Mouse (Mus musculus) liver, adult 2 months (tissue): ENCODE measurements around the gene Cfi. TPM values are rescaled to one million over a fixed set of nuclear protein-coding genes. Genes with fewer than 3 reads are reported as not detected.

ENCODE experiments used
- DNase-seq: peaks from one replicate; pipeline ENCODE4 v3.0.0-alpha.2; 2011; ENCODE audit warnings: low read depth, low spot score; ENCODE audit errors: extremely low read depth
- H3K27ac ChIP-seq: fragments of 200-500 bp; replicated peaks from 2 replicates; pipeline ENCODE4 v1.5.1; 2012; ENCODE audit warnings: low read depth, mild to moderate bottlenecking, control low read depth, inconsistent platforms, low read length; ENCODE audit not compliant: insufficient read depth
- H3K27me3 ChIP-seq: fragments of 200-500 bp; 2 replicates; pipeline ENCODE4 v1.6.1; 2012; ENCODE audit warnings: mild to moderate bottlenecking, moderate library complexity, low read length, inconsistent platforms; ENCODE audit not compliant: control insufficient read depth, insufficient read depth
- H3K36me3 ChIP-seq: fragments of 200-500 bp; 2 replicates; pipeline ENCODE4 v1.6.1; 2012; ENCODE audit warnings: low read length, inconsistent platforms; ENCODE audit not compliant: control insufficient read depth, insufficient read depth
- H3K4me1 ChIP-seq: fragments of 200-500 bp; 2 replicates; pipeline ENCODE4 v1.6.1; 2011; ENCODE audit warnings: low read length; ENCODE audit not compliant: control insufficient read depth, insufficient read depth
- H3K4me3 ChIP-seq: fragments of 200-500 bp; 2 replicates; pipeline ENCODE4 v1.5.1; 2011; ENCODE audit warnings: low read depth, mild to moderate bottlenecking, control low read depth, low read length, moderate library complexity; ENCODE audit not compliant: insufficient read depth
- H3K79me2 ChIP-seq: fragments of 200-500 bp; 2 replicates; pipeline ENCODE4 v1.6.1; 2012; ENCODE audit warnings: inconsistent platforms, mild to moderate bottlenecking, low read length, moderate library complexity; ENCODE audit not compliant: control insufficient read depth, insufficient read depth
- H3K9ac ChIP-seq: fragments of 200-500 bp; 2 replicates; pipeline ENCODE4 v1.6.1; 2012; ENCODE audit warnings: low read depth, mild to moderate bottlenecking, control low read depth, inconsistent platforms, low read length
- CTCF ChIP-seq: fragments of 200-500 bp; IDR thresholded peaks from 2 replicates; pipeline ENCODE4 v1.5.1; 2011; ENCODE audit warnings: low read depth, low read length, control low read depth
- POLR2A ChIP-seq: fragments of 200-500 bp; IDR thresholded peaks from 2 replicates; pipeline ENCODE4 v1.6.1; 2011; ENCODE audit warnings: low read length, control low read depth; ENCODE audit not compliant: insufficient read depth; ENCODE audit errors: extremely low read depth
- WGBS: fragments of 180-500 bp; shearing (Covaris S2); methylation state at CpG from one replicate; pipeline ENCODE4 v1.1.7; 2018; 5-methylcytosine and 5-hydroxymethylcytosine counted together
- polyA plus RNA-seq: library from polyadenylated mRNA; depleted of rRNA; stranded (reverse); fragments of >200 nt; gene quantifications from 2 replicates; pipeline ENCODE4 v1.2.3, GENCODE M21; 2012
- total RNA-seq: library from RNA; depleted of rRNA; stranded (reverse); fragments of >200 nt; gene quantifications from 2 replicates; pipeline ENCODE4 v1.2.3, GENCODE M21; 2014

Gene Cfi
- total and polyA plus RNA-seq, 2 experiments, result 250 to 813 TPM

DNA sequence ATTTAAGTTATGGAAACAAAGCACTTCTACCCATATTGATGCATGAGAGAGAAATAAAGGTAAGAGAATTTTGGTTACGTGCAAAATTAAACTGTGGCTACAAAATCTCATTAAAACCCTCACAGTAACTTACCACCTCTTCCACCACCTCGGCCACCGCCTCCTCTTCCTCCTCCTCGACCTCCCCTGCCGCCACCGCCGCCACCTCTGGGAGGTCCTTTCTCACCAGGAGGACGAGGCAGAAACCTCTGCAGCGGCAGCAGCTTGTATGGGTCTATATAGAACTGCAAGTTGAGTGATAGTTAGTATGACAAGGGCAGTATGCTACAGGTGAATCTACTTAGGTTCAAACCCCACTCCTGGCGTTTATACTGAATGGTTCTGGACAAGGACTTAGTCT is 9.0 kb upstream of the Cfi start:
- Histone ChIP-seq H3K36me3 (peaks cover 11% of the 10 kb centered on the region), H3K4me3 (no peak overlapping the region), H3K9ac (no peak overlapping the region), H3K27me3 (no peaks in the 10 kb centered on the region), H3K4me1 (peaks cover 14% of the 10 kb centered on the region), H3K79me2 (peaks cover 17% of the 10 kb centered on the region), H3K27ac (no peak overlapping the region)
- WGBS, result 93% methylated on average over 10 of the region's 10 CpGs
- no peak for TF ChIP-seq POLR2A
- no peak for TF ChIP-seq CTCF
- DNase-seq, result no peak

DNA sequence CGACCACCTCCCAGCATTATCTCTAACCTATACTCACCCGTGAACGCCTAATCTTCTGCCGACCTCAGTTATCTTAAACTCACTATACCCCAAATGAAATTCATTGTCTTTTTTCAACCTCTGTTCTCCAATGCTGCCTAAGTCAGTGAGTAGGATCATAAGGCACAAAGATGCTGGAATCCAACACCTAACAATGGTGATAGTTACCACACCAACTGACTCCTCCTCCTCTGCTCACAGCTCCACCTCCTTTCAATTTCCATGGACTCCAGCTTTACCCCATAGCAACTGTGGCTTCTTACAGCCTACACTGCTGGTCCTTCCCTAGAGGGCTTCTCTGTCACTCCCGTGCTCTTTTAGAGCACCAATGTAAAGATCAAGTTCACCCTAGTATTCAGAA is 8.0 kb upstream of the Cfi start:
- peaks cover 14% of the 10 kb centered on the region for H3K4me1 ChIP-seq
- no peak overlapping the region for H3K9ac ChIP-seq
- 92% methylated on average over 5 of the region's 5 CpGs for WGBS

DNA sequence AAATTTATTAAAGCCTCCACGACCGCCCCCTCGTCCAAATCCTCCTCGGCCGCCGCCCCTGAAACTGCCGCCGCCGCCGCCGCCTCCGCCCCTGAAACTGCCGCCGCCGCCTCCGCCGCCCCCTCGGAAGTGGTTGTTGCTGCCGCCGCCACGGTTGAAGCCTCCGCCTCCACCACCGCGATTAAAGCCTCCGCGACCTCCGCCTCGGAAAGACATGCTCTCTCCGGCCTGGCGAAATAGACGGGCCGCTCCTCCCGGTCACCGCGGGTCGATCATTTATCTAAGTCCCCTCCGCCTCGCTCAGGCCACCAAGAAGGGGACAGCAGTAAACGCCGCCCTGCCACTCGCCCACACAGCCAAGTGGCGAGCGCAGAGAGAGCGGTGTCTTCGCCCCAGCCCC is 5.1 kb upstream of the Cfi start:
- peaks cover 4% of the 10 kb centered on the region; the same call in 1 of the 2 replicates for H3K36me3 ChIP-seq
- TF ChIP-seq POLR2A, result no peak
- no peak for TF ChIP-seq CTCF
- no peaks in the 10 kb centered on the region for H3K27me3 ChIP-seq
- peaks cover 14% of the 10 kb centered on the region for H3K4me1 ChIP-seq
- DNase-seq, result no peak
- H3K27ac ChIP-seq, result peak overlapping the region; percentile 81
- peaks cover 17% of the 10 kb centered on the region for H3K79me2 ChIP-seq
- H3K4me3 ChIP-seq, result peak overlapping the region; percentile 81
- H3K9ac ChIP-seq, result peak overlapping the region; percentile 77
- under 1% methylated on average over 42 of the region's 45 CpGs for WGBS

More for the DNA sequence above, 8.0 kb upstream of the Cfi start:
- H3K27ac ChIP-seq, result no peak overlapping the region
- no peak overlapping the region for H3K4me3 ChIP-seq
- H3K79me2 ChIP-seq, result peaks cover 17% of the 10 kb centered on the region
- H3K36me3 ChIP-seq, result peaks cover 11% of the 10 kb centered on the region
- TF ChIP-seq CTCF (no peak), POLR2A (no peak)
- DNase-seq, result no peak
- H3K27me3 ChIP-seq, result no peaks in the 10 kb centered on the region

DNA sequence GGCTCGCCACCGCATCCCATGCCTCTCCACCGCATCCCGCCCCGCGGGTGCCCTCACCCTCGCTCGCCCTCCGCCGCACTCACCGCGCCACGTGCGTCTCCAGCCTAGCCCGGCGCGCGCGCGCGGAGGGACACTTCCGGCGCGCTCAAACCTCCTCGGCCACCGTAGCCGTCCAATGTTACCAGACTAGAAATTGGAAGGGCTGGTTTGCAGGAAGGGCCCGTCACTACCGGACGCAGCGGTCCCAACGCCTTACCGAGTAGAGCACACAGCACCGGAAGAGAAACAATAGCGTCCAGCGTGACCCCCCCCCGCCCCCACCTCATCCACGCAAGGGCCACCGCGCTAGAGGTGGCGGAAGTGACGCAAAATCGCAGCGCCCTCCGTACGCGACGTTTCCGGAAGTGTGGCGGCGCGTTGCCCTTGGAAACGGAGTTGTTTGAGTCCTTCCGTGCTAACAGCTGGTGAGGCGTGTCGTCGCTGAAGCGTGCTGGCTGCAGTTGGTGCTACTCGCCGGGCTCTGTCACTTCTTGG is 4.6 kb upstream of the Cfi start, which contains the start of gene Gar1:
Gene Gar1, minus strand, starts transcription at position 362 of the 534 bp plus-strand sequence.
- under 1% methylated on average over 60 of the region's 60 CpGs for WGBS
- peak within 1 kb of the TSS; percentile 81 for H3K27ac ChIP-seq
- peak within 1 kb of the TSS; percentile 81 for H3K4me3 ChIP-seq
- peaks cover 15% of the 10 kb centered on the region for H3K4me1 ChIP-seq
- peaks cover 17% of the 10 kb centered on the region for H3K79me2 ChIP-seq
- TF ChIP-seq CTCF (no peak), POLR2A (no peak)
- no peaks in the 10 kb centered on the region for H3K27me3 ChIP-seq
- peak; percentile 88 for DNase-seq
- H3K9ac ChIP-seq, result peak within 1 kb of the TSS; percentile 77
- peaks cover 3% of the 10 kb centered on the region; the same call in 1 of the 2 replicates for H3K36me3 ChIP-seq

DNA sequence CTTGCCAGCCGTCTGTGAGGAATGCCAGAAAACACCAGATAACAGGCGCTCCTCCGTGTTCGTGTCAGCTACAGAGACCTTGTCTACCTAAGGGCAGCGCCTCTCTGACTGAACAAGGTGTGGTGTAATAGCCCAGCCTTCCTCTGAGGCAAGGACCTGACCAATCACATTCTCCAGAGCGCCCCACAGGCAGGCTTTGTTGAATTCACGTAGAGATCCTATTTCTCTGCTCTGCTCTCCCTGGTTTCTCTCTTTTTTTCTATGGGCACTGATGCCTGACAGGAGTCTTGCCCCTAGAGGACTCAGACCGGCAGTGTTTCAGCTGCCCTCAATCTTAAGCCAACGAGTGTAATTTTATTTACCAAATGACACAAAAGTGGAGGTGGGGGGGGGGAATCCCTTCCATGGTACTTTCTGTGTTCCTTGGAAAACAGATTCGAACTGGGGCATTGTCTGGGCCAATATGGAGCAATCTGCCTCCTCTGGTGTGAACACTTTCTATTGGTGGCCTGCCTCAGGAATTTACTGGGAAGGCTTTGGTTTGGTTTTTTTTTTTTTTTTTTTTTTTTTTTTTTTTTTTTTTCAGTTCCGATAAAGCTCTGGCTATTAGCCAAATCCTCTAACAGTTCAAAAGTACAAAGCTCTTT is 490 bp downstream of the Cfi start:
- no peaks in the 10 kb centered on the region for H3K27me3 ChIP-seq
- H3K36me3 ChIP-seq, result peaks cover 5% of the 10 kb centered on the region; the same call in 1 of the 2 replicates
- peaks cover 17% of the 10 kb centered on the region for H3K4me1 ChIP-seq
- peak; percentile 91 for DNase-seq
- peaks cover 21% of the 10 kb centered on the region; the same call in 1 of the 2 replicates for H3K79me2 ChIP-seq
- peak overlapping the region; percentile 89 for H3K27ac ChIP-seq
- no peak for TF ChIP-seq CTCF
- 0 out of 2 replicates have a peak, but pooled peaks have one; percentile 45 for TF ChIP-seq POLR2A
- peak overlapping the region; percentile 67 for H3K9ac ChIP-seq
- 3% methylated on average over 11 of the region's 11 CpGs for WGBS
- H3K4me3 ChIP-seq, result no peak overlapping the region; the same call in 1 of the 2 replicates

DNA sequence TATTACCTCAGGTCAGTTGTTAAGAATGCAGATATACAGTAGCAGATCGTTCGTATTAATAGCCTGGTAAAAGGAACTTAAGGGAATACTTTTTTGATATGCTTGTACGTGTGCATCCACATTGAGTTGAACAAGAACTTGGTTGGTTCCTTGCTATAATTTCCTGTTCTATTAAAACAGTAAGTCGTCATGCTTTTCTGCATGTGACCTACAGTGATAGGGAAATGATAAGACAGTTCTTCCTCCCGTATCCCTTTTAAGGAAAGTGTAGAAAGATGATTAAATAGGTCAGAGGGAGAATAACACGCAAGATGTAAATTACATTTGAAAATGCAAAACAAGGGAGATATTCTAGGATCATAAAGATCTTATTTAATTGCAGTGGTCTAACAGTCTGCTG is 1.3 kb downstream of the Cfi start:
- no peak overlapping the region for H3K9ac ChIP-seq
- H3K4me1 ChIP-seq, result peaks cover 17% of the 10 kb centered on the region
- peak; percentile 71 for DNase-seq
- TF ChIP-seq POLR2A (no peak), CTCF (no peak)
- H3K27ac ChIP-seq, result peak overlapping the region; percentile 66
- peak overlapping the region; percentile 85 for H3K4me3 ChIP-seq
- peaks cover 26% of the 10 kb centered on the region for H3K79me2 ChIP-seq
- 13% methylated on average over 6 of the region's 6 CpGs for WGBS
- peaks cover 5% of the 10 kb centered on the region; the same call in 1 of the 2 replicates for H3K36me3 ChIP-seq
- no peaks in the 10 kb centered on the region for H3K27me3 ChIP-seq
